Mouse (Mus musculus): ENCODE results near the gene Cklf.

- TF ChIP-seq POLR2A (IDR thresholded peaks at IDR 0.05; ENCODE audit: control insufficient read depth, extremely low read depth, insufficient read depth, low read length, poor library complexity), result no peak
- TF ChIP-seq CTCF (IDR thresholded peaks at IDR 0.05; ENCODE audit: borderline replicate concordance, control insufficient read depth, extremely low read depth, insufficient read depth, low read length, poor library complexity), result no peak
These were observed 11.2 kb upstream of the Cklf start for GRCm38 (mm10) chr8:104239418-104239861.
